Mouse (Mus musculus) monocyte, adult 5-6 weeks (primary cell): ENCODE results near the gene Ptges2. TPM values are rescaled to one million over a fixed set of nuclear protein-coding genes. Genes with fewer than 3 reads are reported as not detected.

Experiments
- ATAC-seq: fragments of 153-309, 156-312 bp; replicated peaks from 2 replicates; pipeline ENCODE4 v1.8.0; 2017; ENCODE audit warnings: mild to moderate bottlenecking; ENCODE audit not compliant: low TSS enrichment, insufficient number of reproducible peaks, severe bottlenecking, poor library complexity, low FRiP score
- total RNA-seq: library from RNA; stranded (forward); fragments of 200-1000, 200-491, 200-594 nt; gene quantifications from 3 replicates; pipeline ENCODE4 v1.2.3, GENCODE M21; 2017

Ptges2 gene
- total RNA-seq, 1 experiment from 2014 or later: 2.2 TPM

GRCm38 (mm10) chr2:32364121-32364520, 31.6 kb upstream of the Ptges2 start:
- no peak for ATAC-seq

GRCm38 (mm10) chr2:32367315-32367714, 28.4 kb upstream of the Ptges2 start:
- ATAC-seq: no peak

GRCm38 (mm10) chr2:32374191-32374590, 21.5 kb upstream of the Ptges2 start:
- no peak for ATAC-seq

DNA sequence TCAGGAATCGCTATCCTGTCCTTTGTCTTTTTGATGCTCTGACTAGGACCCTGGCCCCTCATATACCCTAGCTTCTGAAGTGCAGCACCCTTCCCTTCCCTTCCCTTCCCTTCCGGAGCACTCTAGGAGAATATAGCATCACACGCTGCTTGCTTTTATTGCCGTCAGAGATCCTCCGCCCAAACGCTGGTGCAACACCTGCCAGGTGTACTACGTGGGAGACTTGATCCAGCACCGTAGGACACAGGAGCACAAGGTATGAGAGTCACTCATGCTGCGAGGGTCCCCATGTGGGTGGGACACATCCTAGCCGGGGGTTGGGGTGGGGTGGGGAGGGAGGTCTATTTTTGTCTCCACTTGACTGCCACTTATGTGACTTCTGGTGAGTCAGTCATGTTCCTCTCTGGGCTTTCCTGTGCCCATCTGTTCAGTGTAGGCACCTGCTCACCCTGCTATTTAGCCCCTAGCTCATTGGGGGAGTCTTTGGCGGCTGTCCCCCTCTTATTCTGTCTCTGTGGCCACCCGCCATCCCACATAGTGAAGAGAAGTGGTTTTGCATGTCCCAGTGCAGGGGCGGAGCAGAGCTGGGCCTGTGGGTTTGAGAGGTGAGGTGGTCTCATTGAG, 20.3 kb upstream of the Ptges2 start:
- ATAC-seq: no peak

DNA sequence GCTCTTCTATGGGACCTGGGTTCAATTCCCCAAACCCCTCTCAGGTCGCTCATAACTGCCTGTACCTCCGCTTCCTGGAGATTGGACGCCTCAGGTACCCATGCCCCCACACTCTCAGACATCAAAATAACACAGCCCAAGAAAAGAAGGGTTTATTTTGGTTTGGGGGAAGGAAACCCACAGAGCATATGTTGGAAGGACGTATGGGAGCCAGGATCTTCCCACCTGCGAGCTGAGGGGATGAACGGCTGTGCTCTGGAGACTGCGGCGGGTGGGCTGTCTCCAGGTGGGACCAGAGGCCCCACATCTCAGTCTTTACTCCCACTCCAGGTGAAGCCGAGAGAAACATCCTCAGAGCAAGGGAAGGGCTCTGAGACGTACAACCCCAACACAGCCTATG, 18.7 kb upstream of the Ptges2 start:
- ATAC-seq: no peak

- no peak for ATAC-seq
These were observed 15.6 kb upstream of the Ptges2 start for GRCm38 (mm10) chr2:32380001-32380500.

- peak; percentile 10 for ATAC-seq
These were observed 14.4 kb upstream of the Ptges2 start for GRCm38 (mm10) chr2:32381141-32381774.

GRCm38 (mm10) chr2:32381775-32382223, 13.9 kb upstream of the Ptges2 start, which contains the start of gene 1110008P14Rik:
Gene 1110008P14Rik (minus strand): TSS chr2:32381938.
- peak; percentile 88 for ATAC-seq

GRCm38 (mm10) chr2:32382689-32383088, 13.0 kb upstream of the Ptges2 start:
- no peak for ATAC-seq

DNA sequence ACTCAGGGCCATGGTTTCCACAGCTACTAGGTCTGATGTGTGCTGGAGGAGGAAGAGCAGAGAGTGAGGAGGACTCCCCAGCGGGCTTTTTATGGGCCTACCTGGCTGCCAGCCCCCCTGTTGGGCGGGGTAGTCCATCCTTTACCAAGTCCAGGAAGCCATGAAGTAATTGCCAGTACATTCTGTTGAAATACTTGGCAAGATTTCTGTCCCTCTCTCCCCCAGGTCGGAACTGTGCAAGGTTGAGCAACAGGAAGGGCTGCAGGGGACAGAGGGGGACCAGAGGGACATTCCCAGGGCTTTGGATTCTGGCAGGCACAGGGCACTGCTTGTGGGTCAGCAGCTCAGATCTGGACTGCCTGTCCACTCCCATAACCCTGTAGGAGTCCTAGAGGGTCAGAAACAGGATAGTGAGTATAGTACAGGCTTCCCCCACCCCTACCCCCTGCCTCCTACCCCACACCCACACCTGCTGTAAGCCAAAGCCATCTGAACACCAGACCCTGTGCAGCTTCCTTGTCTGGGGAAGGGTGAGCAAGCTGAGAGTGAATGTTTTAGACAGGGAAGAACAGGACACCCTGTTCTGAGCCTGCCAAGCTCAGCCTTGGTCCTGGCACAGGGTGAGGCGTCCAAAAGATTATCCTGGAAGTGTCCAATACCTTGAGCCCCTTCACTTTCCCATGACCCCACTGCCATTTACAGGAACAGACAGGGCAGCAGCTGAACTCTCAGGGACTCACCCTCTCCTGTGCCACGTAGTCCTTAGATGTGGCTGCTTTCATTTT, 7.8 kb upstream of the Ptges2 start, which contains the start of gene Lcn2:
Gene Lcn2 (minus strand): TSS at position 547 of the 785 bp plus-strand sequence.
- ATAC-seq: no peak

- ATAC-seq: no peak
These were observed 6.5 kb upstream of the Ptges2 start for GRCm38 (mm10) chr2:32389157-32389556.

DNA sequence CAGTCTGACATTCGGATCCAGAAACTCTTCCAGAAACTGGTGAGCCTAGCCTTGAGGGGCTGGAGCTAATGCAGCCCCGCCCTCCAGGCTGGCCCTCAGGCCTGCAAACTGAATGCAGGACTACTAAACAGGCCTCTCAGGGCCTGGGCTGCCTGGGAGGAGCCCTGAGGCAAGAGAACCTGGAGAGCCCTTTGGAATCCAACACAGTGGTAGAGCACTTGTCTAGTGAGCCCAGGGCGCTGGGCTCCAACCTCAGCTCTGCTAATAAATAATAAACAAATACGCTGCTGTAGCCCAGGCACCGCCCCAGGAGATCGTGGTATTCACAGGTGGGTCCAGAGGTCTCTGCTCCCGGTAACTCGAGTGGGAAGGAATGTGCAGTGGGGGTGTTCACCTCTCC, 4.8 kb upstream of the Ptges2 start:
- ATAC-seq: no peak

DNA sequence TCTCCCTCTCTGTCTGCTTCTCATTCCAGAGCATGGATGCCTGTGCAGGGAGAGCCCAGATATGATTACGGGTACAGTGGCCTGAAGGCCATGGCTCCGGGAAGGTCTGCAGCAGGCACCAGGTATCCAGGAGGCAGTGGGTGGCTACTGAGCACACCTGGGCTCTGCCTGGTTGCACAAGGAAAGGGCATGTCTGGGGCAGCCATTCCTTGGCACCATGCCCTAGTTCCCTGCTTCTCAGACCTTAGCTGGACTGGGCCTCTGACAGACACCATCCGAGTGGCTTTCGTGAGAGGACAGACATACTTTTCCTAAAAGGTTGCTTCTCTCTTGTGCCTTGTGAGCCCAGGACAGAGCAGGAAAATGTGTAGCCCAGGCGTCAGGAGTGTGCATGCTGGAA, 3.6 kb upstream of the Ptges2 start:
- ATAC-seq: no peak

DNA sequence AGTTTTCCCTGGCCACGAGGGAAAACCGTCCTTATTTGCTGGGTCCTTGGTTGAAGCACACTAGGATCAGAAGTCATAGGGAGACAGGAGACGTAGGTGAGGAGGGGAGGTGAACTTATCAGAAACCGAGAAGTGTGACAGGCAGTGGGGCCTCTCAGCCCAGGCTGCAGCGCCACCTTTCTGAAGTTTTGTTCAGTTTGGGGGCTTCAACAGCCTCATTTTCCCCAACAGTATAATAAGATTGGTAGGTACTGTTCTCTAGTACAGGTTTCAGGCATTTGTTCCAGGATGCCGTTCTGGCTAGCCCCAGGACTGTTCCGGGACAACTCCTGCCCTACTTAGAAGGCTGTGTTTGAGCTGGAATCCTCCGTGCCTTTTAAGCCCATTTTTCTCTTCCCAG, 723 bp upstream of the Ptges2 start:
- no peak for ATAC-seq

GRCm38 (mm10) chr2:32395946-32396621, 388 bp downstream of the Ptges2 start:
- peak; percentile 87 for ATAC-seq

DNA sequence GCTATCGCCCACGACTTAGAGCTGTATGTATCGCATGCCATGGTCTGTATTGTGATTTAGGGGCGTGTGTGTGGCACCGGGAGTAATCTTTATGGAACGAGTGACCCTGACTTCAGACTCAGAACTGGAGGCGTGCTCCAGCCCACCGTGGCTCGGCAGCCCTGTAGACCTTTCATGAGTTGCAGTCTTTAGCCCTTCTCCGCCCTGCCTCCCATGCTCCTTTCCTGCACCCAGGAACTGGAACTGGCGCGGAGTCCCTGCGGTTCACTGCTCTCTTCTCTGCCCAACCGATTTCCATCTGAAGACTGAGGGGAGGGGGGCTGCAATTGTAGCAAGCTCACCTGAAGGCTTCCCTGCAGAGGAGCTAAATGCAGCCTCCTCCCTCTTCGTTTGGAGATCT, 999 bp downstream of the Ptges2 start:
- no peak for ATAC-seq

- peak; percentile 88 for ATAC-seq
These were observed 9.0 kb downstream of the Ptges2 start for GRCm38 (mm10) chr2:32404663-32405062.

- ATAC-seq: no peak
These were observed 11.6 kb downstream of the Ptges2 start for GRCm38 (mm10) chr2:32407144-32407824.
